Mouse (Mus musculus) liver, embryonic 18 days (tissue): ENCODE measurements around the gene Zbtb8b. TPM values are rescaled to one million over a fixed set of nuclear protein-coding genes. Genes with fewer than 3 reads are reported as not detected.

Experiments used
- polyA plus RNA-seq: library from polyadenylated mRNA; depleted of rRNA; stranded (reverse); fragments of >200 nt; gene quantifications from 2 replicates; pipeline ENCODE4 v1.2.3, GENCODE M21; 2012; rRNA removed

Zbtb8b gene
- polyA plus RNA-seq = 1.6 and 1.8 TPM in 2 replicates

DNA sequence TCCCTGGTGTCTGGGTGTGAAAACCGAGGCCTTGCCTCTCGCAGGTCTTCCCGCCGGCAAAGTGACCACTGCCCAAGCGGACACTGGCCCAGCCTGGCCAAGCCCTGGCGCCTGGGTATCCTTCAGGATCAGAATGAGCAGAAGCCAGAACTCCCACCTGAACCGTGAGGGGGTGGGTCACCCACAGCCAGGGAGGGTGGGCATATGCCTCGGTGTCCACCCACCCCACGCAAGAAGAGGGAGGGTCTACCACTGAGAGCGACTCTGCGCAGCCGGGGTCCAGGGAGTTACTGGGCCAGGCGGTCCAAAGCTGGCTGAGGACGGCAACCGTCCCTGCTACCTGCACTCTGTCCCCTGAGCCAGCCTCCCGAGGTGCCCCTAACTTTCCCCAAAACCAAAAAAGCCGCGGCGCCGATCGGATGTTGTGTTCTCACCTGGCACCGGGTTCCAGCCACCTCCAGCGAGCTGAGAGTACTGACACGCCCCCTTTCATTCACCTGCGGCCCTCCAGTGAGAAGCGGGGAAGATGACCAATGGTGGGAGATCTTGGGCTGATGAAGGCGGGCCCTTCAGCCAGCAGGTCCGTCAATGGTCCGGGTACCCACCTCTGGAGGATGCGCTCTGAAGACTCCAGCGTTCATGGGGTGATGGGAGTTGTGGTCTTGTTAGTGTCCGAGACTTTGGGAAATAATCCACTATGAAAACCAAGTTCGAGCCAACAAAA, at the start of gene Zbtb8b:
Gene Zbtb8b (minus strand): TSS at position 514 of the 724 bp plus-strand sequence.

DNA sequence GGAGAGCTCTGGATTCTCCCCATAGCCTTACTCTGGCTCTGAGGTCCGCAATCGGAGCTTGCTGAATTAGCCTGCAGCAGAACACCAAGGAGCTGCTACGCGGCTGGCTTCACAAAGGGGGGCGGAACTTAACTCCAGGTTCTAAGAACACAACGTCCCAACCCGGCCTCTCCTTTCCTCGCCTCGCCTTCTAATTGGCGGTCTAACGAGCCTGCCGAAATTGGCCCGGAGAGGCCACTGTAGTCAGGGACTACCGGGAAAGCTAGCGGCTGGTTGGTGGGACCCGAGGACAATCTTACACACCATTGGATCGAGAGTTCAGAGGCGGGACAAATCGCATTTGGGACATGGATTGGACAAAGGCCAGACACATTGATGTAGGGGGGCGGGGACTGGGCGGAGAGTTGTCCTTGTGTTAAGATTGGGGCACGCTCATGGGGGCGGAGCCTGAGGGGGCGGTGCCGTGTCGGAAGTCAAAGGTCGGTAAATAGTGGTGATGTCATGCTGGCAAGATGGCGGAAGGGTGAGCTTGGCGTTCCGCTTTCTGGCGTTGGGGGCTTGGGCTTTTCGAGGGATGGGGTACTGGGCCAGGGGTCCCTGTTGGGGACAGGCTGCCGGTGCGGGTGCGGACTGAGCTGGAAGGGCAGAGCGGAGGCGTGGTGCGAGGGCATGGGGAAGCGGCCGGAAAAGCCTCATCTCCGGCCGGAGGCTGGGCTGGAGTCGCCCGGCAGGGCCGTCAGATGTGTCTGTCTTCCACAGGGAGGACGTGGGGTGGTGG, 20.7 kb upstream of the Zbtb8b start, which contains the start of gene Bsdc1:
Gene Bsdc1 (plus strand): TSS at position 399 of the 778 bp plus-strand sequence.

DNA sequence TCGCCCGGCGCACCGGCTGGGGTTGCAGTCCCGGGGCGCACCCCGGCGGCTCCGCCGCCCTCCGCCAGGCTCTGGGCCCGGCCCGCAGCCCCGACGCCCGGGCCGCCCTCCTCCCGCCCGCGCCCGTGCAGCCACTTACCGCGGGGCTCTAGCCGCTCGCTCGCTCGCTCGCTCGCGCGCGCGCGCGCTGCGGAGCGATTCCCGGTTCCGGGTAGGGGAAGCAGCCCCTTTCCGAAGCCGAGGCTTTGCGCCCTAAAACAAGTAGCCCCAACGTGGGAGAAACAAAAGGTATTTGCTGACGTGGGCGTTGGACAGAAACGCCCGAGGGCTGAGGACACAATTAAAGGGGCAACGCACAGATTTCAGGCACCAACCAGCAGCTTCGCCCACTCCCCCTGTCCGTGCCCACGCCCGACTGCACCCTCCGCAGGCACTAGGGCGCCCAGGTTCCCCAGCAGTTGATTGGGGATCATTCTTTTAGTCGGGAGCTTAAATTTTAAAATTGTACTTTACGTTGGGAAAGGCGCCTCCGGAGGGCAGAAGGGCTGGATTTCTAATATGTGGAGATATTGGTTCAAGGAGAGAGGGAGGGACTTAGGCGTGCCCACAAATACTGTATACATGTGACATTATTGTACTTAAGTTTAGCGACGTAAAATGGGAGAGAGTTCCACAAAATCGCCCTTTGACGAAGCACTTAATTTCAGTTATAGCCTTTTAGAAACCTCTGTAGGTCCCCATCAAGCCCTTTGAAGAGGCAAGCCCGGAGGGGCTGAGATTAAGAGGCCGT, 62.9 kb downstream of the Zbtb8b start, which contains the start of gene Zbtb8a:
Gene Zbtb8a (minus strand): TSS at position 516 of the 790 bp plus-strand sequence.

Other genes with a start within 250 kb of the Zbtb8b start
- gene C77080, start 179.4 kb downstream of the Zbtb8b start, polyA plus RNA-seq = 4.0 and 4.2 TPM in 2 replicates
- 0.02 and 0.03 TPM in 2 replicates for gene Sync, start 153.2 kb downstream of the Zbtb8b start, polyA plus RNA-seq
- gene Rbbp4, start 105.5 kb downstream of the Zbtb8b start, polyA plus RNA-seq = 41.9 and 43.1 TPM in 2 replicates
- 32.4 and 33.6 TPM in 2 replicates for gene Zbtb8os, start 105.2 kb downstream of the Zbtb8b start, polyA plus RNA-seq
- 2.6 TPM in 2 replicates for gene Zbtb8a, start 62.7 kb downstream of the Zbtb8b start, polyA plus RNA-seq
- gene Bsdc1, start 20.7 kb upstream of the Zbtb8b start, polyA plus RNA-seq = 28.2 and 28.8 TPM in 2 replicates
- gene Tssk3, start 50.2 kb upstream of the Zbtb8b start, polyA plus RNA-seq = not detected in 2 replicates
- gene Fam229a, start 50.3 kb upstream of the Zbtb8b start, polyA plus RNA-seq = 0.38 and 0.53 TPM in 2 replicates
- gene Marcksl1, start 72.7 kb upstream of the Zbtb8b start, polyA plus RNA-seq = 36.7 and 37.6 TPM in 2 replicates
- gene Hdac1, start 101.9 kb upstream of the Zbtb8b start, polyA plus RNA-seq = 54.0 and 56.1 TPM in 2 replicates
- 3.4 and 3.7 TPM in 2 replicates for gene Lck, start 132.8 kb upstream of the Zbtb8b start, polyA plus RNA-seq
- 14.7 and 17.7 TPM in 2 replicates for gene Fam167b, start 137.7 kb upstream of the Zbtb8b start, polyA plus RNA-seq
- 168 and 178 TPM in 2 replicates for gene Eif3i, start 159.8 kb upstream of the Zbtb8b start, polyA plus RNA-seq
- 61.2 and 61.3 TPM in 2 replicates for gene Tmem234, start 159.8 kb upstream of the Zbtb8b start, polyA plus RNA-seq
- 0.60 and 0.62 TPM in 2 replicates for gene Dcdc2b, start 173.4 kb upstream of the Zbtb8b start, polyA plus RNA-seq
- 5.4 and 6.6 TPM in 2 replicates for gene Iqcc, start 178.2 kb upstream of the Zbtb8b start, polyA plus RNA-seq
- gene Ccdc28b, start 183.1 kb upstream of the Zbtb8b start, polyA plus RNA-seq = 13.5 and 15.0 TPM in 2 replicates
- gene Txlna, start 200.2 kb upstream of the Zbtb8b start, polyA plus RNA-seq = 12.8 and 13.9 TPM in 2 replicates
- 8.6 and 9.1 TPM in 2 replicates for gene Kpna6, start 231.9 kb upstream of the Zbtb8b start, polyA plus RNA-seq